Mouse (Mus musculus): ENCODE results near the gene Gnptg.

DNA sequence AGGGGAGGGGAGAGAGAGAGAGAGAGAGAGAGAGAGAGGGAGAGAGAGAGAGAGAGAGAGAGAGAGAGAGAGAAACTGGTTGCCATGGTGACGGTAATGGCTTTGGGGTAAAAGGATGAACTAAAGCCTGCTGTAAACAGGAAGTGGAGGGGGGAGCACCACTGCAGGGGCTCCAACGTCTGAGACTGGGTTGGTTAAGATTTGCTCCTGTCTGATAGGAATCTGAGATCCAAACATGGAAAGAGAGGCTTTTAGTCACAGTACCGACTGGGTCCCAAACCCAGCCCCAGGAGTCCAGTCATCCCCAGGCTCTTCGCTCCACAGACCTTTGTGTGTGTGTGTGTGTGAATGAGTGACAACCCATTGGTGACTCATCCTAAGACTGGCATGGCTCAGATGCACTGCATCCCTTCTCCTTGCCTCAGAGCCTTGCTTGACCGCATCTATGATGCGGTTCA lies 17.9 kb upstream of the Gnptg start:
- TF ChIP-seq EP300 (optimal IDR thresholded peaks at IDR 0.05) (no peak), CTCF (IDR thresholded peaks at IDR 0.05; ENCODE audit: low read depth) (no peak)

Data from stomach, postnatal 0 days (tissue).